Mouse (Mus musculus) cerebellum, adult 2 months (tissue): ENCODE measurements around the gene Oxa1l.

ENCODE experiments used
- CTCF ChIP-seq: fragments of 200-500 bp; IDR thresholded peaks from 2 replicates; pipeline ENCODE4 v1.5.1; 2011; ENCODE audit warnings: low read depth, mild to moderate bottlenecking, control low read depth, low read length, moderate library complexity, borderline replicate concordance; ENCODE audit not compliant: insufficient read depth
- POLR2A ChIP-seq: fragments of 200-500 bp; IDR thresholded peaks from 2 replicates; pipeline ENCODE4 v1.6.1; 2011; ENCODE audit warnings: low read length, control low read depth, borderline replicate concordance; ENCODE audit not compliant: insufficient read depth

- no peak for TF ChIP-seq CTCF
- no peak for TF ChIP-seq POLR2A
Measured at GRCm38 (mm10) chr14:54332176-54333074, 28.2 kb upstream of the Oxa1l start.
